10 mouse cellular contexts compared by ENCODE assay signal in the genomic region with DNA sequence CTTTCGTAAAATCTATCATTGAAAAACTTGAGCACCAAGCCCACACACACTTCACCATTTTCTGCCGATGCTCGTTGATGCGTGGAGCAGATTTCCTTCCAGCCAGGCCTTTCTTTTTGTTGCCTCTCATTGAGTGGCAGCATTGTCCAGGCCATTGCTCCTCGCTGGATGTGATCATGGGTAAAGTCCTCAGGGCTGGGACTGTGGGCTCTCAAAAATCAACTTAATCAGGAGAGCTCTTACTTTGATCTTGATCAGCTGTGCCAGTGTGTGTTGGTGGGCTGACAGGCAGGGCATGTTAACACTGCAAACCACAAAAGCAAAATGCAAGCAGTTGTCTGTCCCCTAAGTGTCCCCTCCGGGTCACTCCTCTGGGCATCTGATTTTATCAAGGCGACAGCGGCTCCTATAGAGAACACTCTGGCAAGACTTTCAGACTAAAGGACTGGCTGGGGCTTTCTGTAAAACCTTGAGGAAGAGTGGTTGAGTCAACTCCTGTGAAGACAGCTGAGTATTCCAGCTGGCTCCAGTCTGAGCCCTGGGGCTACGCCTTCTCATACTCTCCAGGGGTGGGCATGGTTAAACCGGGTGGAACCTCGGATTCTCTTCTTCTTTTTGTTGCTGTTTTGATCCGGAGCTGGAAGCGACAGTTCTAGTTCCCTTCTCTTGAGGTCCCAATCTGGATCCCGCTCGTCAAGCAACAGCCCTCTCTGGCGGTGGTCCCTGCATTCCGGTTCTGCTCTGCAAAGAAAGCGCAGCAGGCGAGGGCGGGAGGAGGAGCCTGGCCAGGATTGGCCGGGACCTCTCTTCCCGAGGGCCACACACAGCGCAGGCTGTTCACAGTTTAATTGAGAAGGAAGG. TPM values are rescaled to one million over a fixed set of nuclear protein-coding genes. Genes with fewer than 3 reads are reported as not detected.
A peak's percentile ranks its signal among the peaks of the same experiment; 100 is the strongest.
DNase-seq lines count a peak whose midpoint lies in the region; ATAC-seq lines count a peak whose summit lies in the region.
"Had no signal": no experiment of that assay in that cellular context is flagged by ENCODE, and none has a peak within 500 bp of the region (broad histone marks: within the 10 kb centered on the region; RNA-seq: fewer than 3 reads in every experiment).

No protein-coding gene starts in this region.

- peak; percentile 69 for DNase-seq in 3134 (ENCODE audit: extremely low read depth, insufficient read length, low spot score)
- DNase-seq in cerebellum, adult 8-10 months: peak; percentile 4
- DNase-seq in forelimb bud, embryonic 11.5 days (ENCODE audit: low read depth, low spot score): peak; percentile 46
- DNase-seq in layer of hippocampus, adult 9-11 months: peak; percentile 4
- DNase-seq in lung, postnatal 25 days (ENCODE audit: low spot score): peak; percentile 14
- DNase-seq in retina, postnatal 7 days (ENCODE audit: low read depth, low spot score): peak; percentile 9
- no peak for DNase-seq in spleen, postnatal 10 days (ENCODE audit: low spot score in 2 of 2)

- ATAC-seq in hematopoietic stem cell, adult 5-6 weeks (replicated peaks in 1 of 2; ENCODE audit: insufficient read depth in 1 of 2, low FRiP score in 2 of 2, low TSS enrichment in 1 of 2, low read depth in 1 of 2, poor library complexity in 2 of 2, severe bottlenecking in 2 of 2): peak; percentile 65 to 68

RNA-seq across cellular contexts. Expression of a gene that starts 8.8 kb away (rescaled TPM):
- not detected in 2 replicates for total RNA-seq in hematopoietic stem cell, adult 5-6 weeks (2017)
- total RNA-seq: MEL had no signal

RNA-seq across cellular contexts. Expression of a gene that starts 32.0 kb away (rescaled TPM):
- total RNA-seq in hematopoietic stem cell, adult 5-6 weeks (2017): not detected in 2 replicates
- total RNA-seq: left cerebral cortex, adult 2 months; MEL had no signal

RNA-seq across cellular contexts. Expression of a gene that starts 33.3 kb away (rescaled TPM):
- total RNA-seq in hematopoietic stem cell, adult 5-6 weeks (2017): 2.0 and 7.5 TPM in 2 replicates
- total RNA-seq: MEL had no signal

Comparison
In these comparisons a context has a peak if more than half of its experiments do, and no peak if none do; other contexts are left out.
1. DNase-seq: peak in 3134 (single experiment), cerebellum, adult 8-10 months (single experiment), forelimb bud, embryonic 11.5 days (single experiment), layer of hippocampus, adult 9-11 months (single experiment), lung, postnatal 25 days (single experiment) and retina, postnatal 7 days (single experiment); none in spleen, postnatal 10 days (0 of 2).